Mouse (Mus musculus) hindbrain, embryonic 11.5 days (tissue): ENCODE measurements at regions not wholly inside any gene's neighbourhood (a gene's known extent, or its start where the extent isn't known, plus 50 kb on each side); places are given as distances from the start of the nearest gene placed in this dataset.

Experiments
- ATAC-seq: fragments of 200-750 bp; cut with Nextera tagmentation; 2 replicates; pipeline ENCODE4 v1.8.0; 2017; ENCODE audit warnings: mild to moderate bottlenecking, moderate TSS enrichment, moderate library complexity; ENCODE audit not compliant: low FRiP score
- DNase-seq: peaks from one replicate; pipeline ENCODE4 v3.0.0-alpha.2; 2015; ENCODE audit warnings: low spot score
- H3K27ac ChIP-seq: fragments of 300-500 bp; sonication (generic); 2 replicates; pipeline ENCODE4 v1.5.1; 2014; ENCODE audit warnings: mild to moderate bottlenecking, low read depth, low read length
- H3K27me3 ChIP-seq: fragments of 300-500 bp; sonication (generic); 2 replicates; pipeline ENCODE4 v1.6.1; 2014; ENCODE audit warnings: mild to moderate bottlenecking, low read length, moderate library complexity, mixed read lengths; ENCODE audit not compliant: control insufficient read depth, insufficient read depth
- H3K36me3 ChIP-seq: fragments of 300-500 bp; sonication (generic); 2 replicates; pipeline ENCODE4 v1.6.1; 2014; ENCODE audit warnings: mild to moderate bottlenecking, low read length, moderate library complexity, mixed read lengths; ENCODE audit not compliant: control insufficient read depth, insufficient read depth
- H3K4me1 ChIP-seq: fragments of 300-500 bp; sonication (generic); replicated peaks from 2 replicates; pipeline ENCODE4 v1.6.1; 2014; ENCODE audit warnings: low read length, mixed read lengths; ENCODE audit not compliant: control insufficient read depth, insufficient read depth
- H3K4me2 ChIP-seq: fragments of 300-500 bp; sonication (generic); replicated peaks from 2 replicates; pipeline ENCODE4 v1.6.1; 2014; ENCODE audit warnings: mild to moderate bottlenecking, low read depth, low read length
- H3K4me3 ChIP-seq: fragments of 300-500 bp; sonication (generic); 2 replicates; pipeline ENCODE4 v1.5.1; 2014; ENCODE audit warnings: low read depth, low read length
- H3K9ac ChIP-seq: fragments of 300-500 bp; sonication (generic); 2 replicates; pipeline ENCODE4 v1.6.1; 2014; ENCODE audit warnings: low read depth, low read length
- H3K9me3 ChIP-seq: fragments of 300-500 bp; sonication (generic); 2 replicates; pipeline ENCODE4 v1.6.1; 2016; ENCODE audit warnings: low read length; ENCODE audit not compliant: control insufficient read depth
- WGBS: fragments of 180-500 bp; shearing (Covaris S2); extraction: QIAGEN DNeasy Blood & Tissue Kit; methylation state at CpG from one replicate; pipeline ENCODE4 v1.1.7; 2014; 5-methylcytosine and 5-hydroxymethylcytosine counted together

- DNase-seq (no peak), ATAC-seq (no peak)
- H3K27me3 ChIP-seq, result no peaks in the 10 kb centered on the region
- no peak overlapping the region for H3K27ac ChIP-seq
- no peak overlapping the region for H3K9ac ChIP-seq
- no peaks in the 10 kb centered on the region for H3K9me3 ChIP-seq
- WGBS, result 63% methylated on average over 3 of the region's 3 CpGs
- H3K4me2 ChIP-seq, result no peak overlapping the region
- no peak overlapping the region for H3K4me3 ChIP-seq
- no peaks in the 10 kb centered on the region for H3K36me3 ChIP-seq
- 0 out of 2 replicates have a peak, but pooled peaks cover 2% of the 10 kb centered on the region for H3K4me1 ChIP-seq
Observed at GRCm38 (mm10) chr12:73451257-73451656, 94.9 kb downstream of the Tmem30b start.

GRCm38 (mm10) chr12:73450541-73450940 lies 95.7 kb downstream of the Tmem30b start:
- no peak overlapping the region for H3K4me3 ChIP-seq
- DNase-seq, result no peak
- no peak overlapping the region for H3K9ac ChIP-seq
- H3K9me3 ChIP-seq, result no peaks in the 10 kb centered on the region
- H3K36me3 ChIP-seq, result no peaks in the 10 kb centered on the region
- no peak for ATAC-seq
- no peak overlapping the region for H3K27ac ChIP-seq
- no peaks in the 10 kb centered on the region for H3K27me3 ChIP-seq
- 0 out of 2 replicates have a peak, but pooled peaks cover 2% of the 10 kb centered on the region for H3K4me1 ChIP-seq
- no peak overlapping the region for H3K4me2 ChIP-seq
- WGBS, result 77% methylated on average over 4 of the region's 4 CpGs

GRCm38 (mm10) chr12:73449911-73450520 lies 96.2 kb downstream of the Tmem30b start:
- H3K27me3 ChIP-seq, result no peaks in the 10 kb centered on the region
- no peaks in the 10 kb centered on the region for H3K9me3 ChIP-seq
- DNase-seq (peak; percentile 51), ATAC-seq (no peak)
- 55% methylated on average over 9 of the region's 9 CpGs for WGBS
- no peak overlapping the region for H3K4me3 ChIP-seq
- H3K9ac ChIP-seq, result no peak overlapping the region
- 0 out of 2 replicates have a peak, but pooled peaks cover 2% of the 10 kb centered on the region for H3K4me1 ChIP-seq
- no peak overlapping the region for H3K27ac ChIP-seq
- no peak overlapping the region for H3K4me2 ChIP-seq
- H3K36me3 ChIP-seq, result no peaks in the 10 kb centered on the region

- DNase-seq (no peak), ATAC-seq (no peak)
- Histone ChIP-seq H3K9ac (no peak overlapping the region), H3K4me2 (no peak overlapping the region), H3K27ac (no peak overlapping the region), H3K9me3 (no peaks in the 10 kb centered on the region), H3K27me3 (no peaks in the 10 kb centered on the region), H3K4me1 (0 out of 2 replicates have a peak, but pooled peaks cover 2% of the 10 kb centered on the region), H3K4me3 (no peak overlapping the region), H3K36me3 (no peaks in the 10 kb centered on the region)
- WGBS, result 69% methylated on average over 9 of the region's 9 CpGs
Observed at GRCm38 (mm10) chr12:73449069-73449468, 97.1 kb downstream of the Tmem30b start.

- 0 out of 2 replicates have a peak, but pooled peaks cover 2% of the 10 kb centered on the region for H3K4me1 ChIP-seq
- no peak overlapping the region for H3K9ac ChIP-seq
- H3K36me3 ChIP-seq, result no peaks in the 10 kb centered on the region
- no peak for DNase-seq
- H3K4me3 ChIP-seq, result no peak overlapping the region
- ATAC-seq, result no peak
- WGBS, result 32% methylated on average over 10 of the region's 10 CpGs
- no peak overlapping the region for H3K4me2 ChIP-seq
- no peaks in the 10 kb centered on the region for H3K27me3 ChIP-seq
- no peaks in the 10 kb centered on the region for H3K9me3 ChIP-seq
- H3K27ac ChIP-seq, result no peak overlapping the region
Observed at GRCm38 (mm10) chr12:73448388-73448965, 97.7 kb downstream of the Tmem30b start.

- Histone ChIP-seq H3K4me1 (0 out of 2 replicates have a peak, but pooled peaks cover 2% of the 10 kb centered on the region), H3K4me3 (no peak overlapping the region), H3K27me3 (no peaks in the 10 kb centered on the region), H3K4me2 (no peak overlapping the region), H3K27ac (no peak overlapping the region), H3K36me3 (no peaks in the 10 kb centered on the region), H3K9me3 (no peaks in the 10 kb centered on the region), H3K9ac (no peak overlapping the region)
- ATAC-seq (no peak), DNase-seq (no peak)
- 94% methylated on average over 6 of the region's 6 CpGs for WGBS
Observed at GRCm38 (mm10) chr12:73447172-73447571, 99.0 kb downstream of the Tmem30b start.

GRCm38 (mm10) chr12:73446148-73446547 lies 100.0 kb downstream of the Tmem30b start:
- Histone ChIP-seq H3K4me3 (no peak overlapping the region), H3K9me3 (no peaks in the 10 kb centered on the region), H3K4me1 (0 out of 2 replicates have a peak, but pooled peaks cover 2% of the 10 kb centered on the region), H3K4me2 (no peak overlapping the region), H3K36me3 (no peaks in the 10 kb centered on the region), H3K9ac (no peak overlapping the region), H3K27me3 (no peaks in the 10 kb centered on the region), H3K27ac (no peak overlapping the region)
- ATAC-seq (no peak), DNase-seq (no peak)
- WGBS, result 94% methylated on average over 7 of the region's 7 CpGs

GRCm38 (mm10) chr12:73445562-73445961 lies 100.6 kb downstream of the Tmem30b start:
- no peaks in the 10 kb centered on the region for H3K36me3 ChIP-seq
- no peak for DNase-seq
- WGBS, result 87% methylated on average over 10 of the region's 10 CpGs
- H3K27ac ChIP-seq, result no peak overlapping the region
- no peaks in the 10 kb centered on the region for H3K27me3 ChIP-seq
- H3K4me2 ChIP-seq, result no peak overlapping the region
- H3K4me3 ChIP-seq, result no peak overlapping the region
- no peaks in the 10 kb centered on the region for H3K9me3 ChIP-seq
- ATAC-seq, result no peak
- H3K4me1 ChIP-seq, result no peaks in the 10 kb centered on the region
- no peak overlapping the region for H3K9ac ChIP-seq

- no peak overlapping the region for H3K4me3 ChIP-seq
- H3K27me3 ChIP-seq, result no peaks in the 10 kb centered on the region
- ATAC-seq, result no peak
- H3K4me1 ChIP-seq, result no peaks in the 10 kb centered on the region
- no peak for DNase-seq
- H3K9me3 ChIP-seq, result no peaks in the 10 kb centered on the region
- no peak overlapping the region for H3K9ac ChIP-seq
- 59% methylated on average over 10 of the region's 10 CpGs for WGBS
- no peak overlapping the region for H3K4me2 ChIP-seq
- H3K36me3 ChIP-seq, result no peaks in the 10 kb centered on the region
- no peak overlapping the region for H3K27ac ChIP-seq
Observed at GRCm38 (mm10) chr12:73445128-73445527, 101.1 kb downstream of the Tmem30b start.
